Mouse (Mus musculus) CH12.LX (cell line): ENCODE data around the gene Phc2. TPM values are rescaled to one million over a fixed set of nuclear protein-coding genes. Genes with fewer than 3 reads are reported as not detected.

ENCODE experiments used
- DNase-seq: peaks from one replicate; pipeline ENCODE4 v3.0.0-alpha.2; 2013; ENCODE audit errors: extremely low read depth
- H3K27ac ChIP-seq: 2 replicates; pipeline ENCODE4 v1.5.1; 2012; ENCODE audit warnings: low read depth, mild to moderate bottlenecking, control low read depth, moderate library complexity; ENCODE audit not compliant: insufficient read depth
- H3K27me3 ChIP-seq: replicated peaks from 2 replicates; pipeline ENCODE3; 2012; ENCODE audit warnings: inconsistent platforms
- H3K36me3 ChIP-seq, 2 experiments: replicated peaks in 1 of 2; 2 replicates each; pipeline versions ENCODE3 to v1.6.1; 2012; ENCODE audit warnings: inconsistent platforms in 1 of 2, low read length in 1 of 2, mild to moderate bottlenecking in 1 of 2, mixed read lengths in 1 of 2, moderate library complexity in 1 of 2; ENCODE audit not compliant: control insufficient read depth in 1 of 2, insufficient read depth in 1 of 2
- H3K4me1 ChIP-seq, 2 experiments: 2 replicates each; pipeline ENCODE4 v1.6.1; 2012; ENCODE audit warnings: inconsistent platforms in 1 of 2, moderate library complexity in 1 of 2; ENCODE audit not compliant: insufficient read depth in 2 of 2, control insufficient read depth in 1 of 2
- H3K4me2 ChIP-seq: 2 replicates; pipeline ENCODE4 v1.6.1; 2012; ENCODE audit warnings: low read depth, mild to moderate bottlenecking, control low read depth; ENCODE audit not compliant: poor library complexity, insufficient read depth, severe bottlenecking
- H3K4me3 ChIP-seq, 3 experiments: fragments of 150-350 bp in 1 of 3; sonication (generic) in 1 of 3; replicated peaks in 1 of 3; 2 replicates each; pipeline versions ENCODE3 to v1.5.1; 2011 to 2012; ENCODE audit warnings: low read depth in 2 of 3, low read length in 2 of 3, mild to moderate bottlenecking in 2 of 3, moderate library complexity in 2 of 3, control low read depth in 1 of 3, improper control_type of control experiment in 1 of 3, inconsistent platforms in 1 of 3, mixed read lengths in 1 of 3; ENCODE audit not compliant: poor library complexity in 1 of 3
- H3K79me2 ChIP-seq: replicated peaks from 2 replicates; pipeline ENCODE4 v1.6.1; 2012; ENCODE audit warnings: mild to moderate bottlenecking, moderate library complexity; ENCODE audit not compliant: control insufficient read depth, poor library complexity, insufficient read depth, severe bottlenecking; ENCODE audit errors: extremely low read depth
- H3K9ac ChIP-seq: 2 replicates; pipeline ENCODE4 v1.6.1; 2012; ENCODE audit warnings: low read depth, mild to moderate bottlenecking, control low read depth, moderate library complexity; ENCODE audit not compliant: insufficient read depth
- H3K9me3 ChIP-seq: replicated peaks from 2 replicates; pipeline ENCODE3; 2012; ENCODE audit warnings: low read length, inconsistent platforms, mixed read lengths
- BHLHE40 ChIP-seq: IDR thresholded peaks from 2 replicates; pipeline ENCODE4 v1.6.1; 2011; ENCODE audit warnings: mild to moderate bottlenecking, low read depth, low read length, improper control_type of control experiment
- CHD1 ChIP-seq: IDR thresholded peaks from 2 replicates; pipeline ENCODE4 v1.6.1; 2012; ENCODE audit warnings: low read depth, low read length, improper control_type of control experiment, inconsistent platforms
- CHD2 ChIP-seq: IDR thresholded peaks from 2 replicates; pipeline ENCODE4 v1.6.1; 2011; ENCODE audit warnings: low read length, improper control_type of control experiment
- E2F4 ChIP-seq: IDR thresholded peaks from 2 replicates; pipeline ENCODE4 v1.6.1; 2011; ENCODE audit warnings: low read depth, low read length, improper control_type of control experiment; ENCODE audit not compliant: insufficient replicate concordance
- ELF1 ChIP-seq: IDR thresholded peaks from 2 replicates; pipeline ENCODE4 v1.6.1; 2014; ENCODE audit warnings: low read depth, mild to moderate bottlenecking, inconsistent platforms, low read length, improper control_type of control experiment
- EP300 ChIP-seq: IDR thresholded peaks from 2 replicates; pipeline ENCODE4 v1.6.1; 2011; ENCODE audit warnings: low read length, improper control_type of control experiment
- ETS1 ChIP-seq: conservative IDR thresholded peaks from 2 replicates; pipeline ENCODE4 v1.6.1; 2012; ENCODE audit warnings: low read depth, mild to moderate bottlenecking, inconsistent platforms, low read length, improper control_type of control experiment, moderate library complexity
- IRF4 ChIP-seq: IDR thresholded peaks from 2 replicates; pipeline ENCODE4 v1.6.1; 2014; ENCODE audit warnings: low read depth, mild to moderate bottlenecking, inconsistent platforms, low read length, improper control_type of control experiment
- JUND ChIP-seq: conservative IDR thresholded peaks from 2 replicates; pipeline ENCODE4 v1.6.1; 2011; ENCODE audit warnings: low read depth, low read length, improper control_type of control experiment
- KAT2A ChIP-seq: IDR thresholded peaks from 2 replicates; pipeline ENCODE4 v1.6.1; 2012; ENCODE audit warnings: low read length, improper control_type of control experiment, inconsistent platforms; ENCODE audit not compliant: insufficient replicate concordance
- MAFK ChIP-seq: IDR thresholded peaks from 2 replicates; pipeline ENCODE4 v1.6.1; 2011; ENCODE audit warnings: low read length, improper control_type of control experiment; ENCODE audit not compliant: insufficient replicate concordance
- MAZ ChIP-seq: IDR thresholded peaks from 2 replicates; pipeline ENCODE4 v1.6.1; 2012; ENCODE audit warnings: low read depth, mild to moderate bottlenecking, inconsistent platforms, low read length, improper control_type of control experiment, moderate library complexity
- MEF2A ChIP-seq: IDR thresholded peaks from 2 replicates; pipeline ENCODE4 v1.6.1; 2014; ENCODE audit warnings: low read depth, mild to moderate bottlenecking, inconsistent platforms, low read length, improper control_type of control experiment, borderline replicate concordance
- NELFE ChIP-seq: IDR thresholded peaks from 2 replicates; pipeline ENCODE4 v1.6.1; 2011; ENCODE audit warnings: low read depth, low read length, improper control_type of control experiment
- NRF1 ChIP-seq: IDR thresholded peaks from 2 replicates; pipeline ENCODE4 v1.6.1; 2014; ENCODE audit warnings: low read depth, mild to moderate bottlenecking, inconsistent platforms, low read length, improper control_type of control experiment, moderate library complexity
- POLR2A ChIP-seq: IDR thresholded peaks from 2 replicates; pipeline ENCODE4 v1.6.1; 2011; ENCODE audit warnings: low read depth, mild to moderate bottlenecking, improper control_type of control experiment, low read length
- TCF12 ChIP-seq: IDR thresholded peaks from 2 replicates; pipeline ENCODE4 v1.6.1; 2014; ENCODE audit warnings: low read depth, mild to moderate bottlenecking, inconsistent platforms, low read length, improper control_type of control experiment
- USF1 ChIP-seq: IDR thresholded peaks from 2 replicates; pipeline ENCODE4 v1.6.1; 2014; ENCODE audit warnings: low read depth, mild to moderate bottlenecking, inconsistent platforms, low read length, improper control_type of control experiment
- USF2 ChIP-seq: conservative IDR thresholded peaks from 2 replicates; pipeline ENCODE4 v1.6.1; 2011; ENCODE audit warnings: low read depth, low read length, improper control_type of control experiment
- ZKSCAN1 ChIP-seq: IDR thresholded peaks from 2 replicates; pipeline ENCODE4 v1.6.1; 2012; ENCODE audit warnings: low read depth, inconsistent platforms, low read length, improper control_type of control experiment, borderline replicate concordance
- dilution Hi-C: fragments of 300-500 bp; cut with MboI; formaldehyde crosslinking; loops from 2 replicates; pipeline ENCODE4 v1.14.3; 2020; ENCODE audit warnings: low sequenced_read_pairs; ENCODE audit not compliant: extremely low pct_unique_long_range_greater_than_20kb, extremely low pct_ligation_motif_present
- in situ Hi-C: fragments of 300-500 bp; cut with MboI; formaldehyde crosslinking; loops from 3 replicates; pipeline ENCODE4 v1.14.3; 2019; ENCODE audit warnings: low sequenced_read_pairs, low pct_ligation_motif_present, low pct_unique_long_range_greater_than_20kb, mixed read lengths
- polyA plus RNA-seq: library from polyadenylated mRNA; unstranded; fragments of >175 nt; gene quantifications from 2 replicates; pipeline ENCODE4 v1.2.1, GENCODE M21; 2012; ENCODE audit warnings: low read depth; ENCODE audit not compliant: insufficient read length
- total RNA-seq, 2 experiments: library from RNA; depleted of rRNA; stranded (reverse); fragments of 300-350 nt in 1 of 2; fragments of >200 nt in 1 of 2; gene quantifications; 2 replicates each; pipeline ENCODE4 v1.2.3; 2012 to 2014

The Phc2 gene
- total and polyA plus RNA-seq, 3 experiments: 24.1 to 53.2 (median 29.6) TPM

DNA sequence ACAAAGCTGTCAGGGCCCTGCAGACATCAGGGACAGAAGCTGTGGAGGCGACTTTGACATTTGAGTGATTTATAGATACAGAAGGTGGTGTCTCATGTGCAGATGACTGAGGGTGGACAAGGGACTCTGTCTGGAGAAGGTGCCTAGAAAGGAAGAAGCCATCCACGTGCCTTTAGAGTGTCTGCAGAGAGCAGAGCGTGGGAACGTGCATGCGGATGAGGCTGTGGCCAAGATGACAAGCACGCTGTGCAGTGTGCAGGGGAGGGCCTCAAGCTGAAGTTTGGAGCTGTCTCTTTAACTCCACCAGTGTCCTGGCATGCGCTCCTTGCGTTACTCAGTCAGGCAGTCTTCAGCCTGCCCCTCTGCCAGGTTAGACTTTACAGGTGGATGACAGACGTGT lies 34.5 kb downstream of the Phc2 start:
- in situ Hi-C loops: no loop called here
- dilution Hi-C loops: no loop called here
- Histone ChIP-seq H3K27me3 (no peaks in the 10 kb centered on the region), H3K4me2 (no peak overlapping the region), H3K4me1 (peaks cover 13 to 72% of the 10 kb centered on the region in 2 experiments; a peak in 3 of 4 replicates), H3K9ac (no peak overlapping the region), H3K36me3 (no peaks in the 10 kb centered on the region), H3K79me2 (no peaks in the 10 kb centered on the region), H3K9me3 (peaks cover 3% of the 10 kb centered on the region), H3K27ac (no peak overlapping the region), H3K4me3 (no peak overlapping the region)
- TF ChIP-seq NRF1: no peak
- no peak for TF ChIP-seq EP300
- TF ChIP-seq USF1: no peak
- DNase-seq: no peak

DNA sequence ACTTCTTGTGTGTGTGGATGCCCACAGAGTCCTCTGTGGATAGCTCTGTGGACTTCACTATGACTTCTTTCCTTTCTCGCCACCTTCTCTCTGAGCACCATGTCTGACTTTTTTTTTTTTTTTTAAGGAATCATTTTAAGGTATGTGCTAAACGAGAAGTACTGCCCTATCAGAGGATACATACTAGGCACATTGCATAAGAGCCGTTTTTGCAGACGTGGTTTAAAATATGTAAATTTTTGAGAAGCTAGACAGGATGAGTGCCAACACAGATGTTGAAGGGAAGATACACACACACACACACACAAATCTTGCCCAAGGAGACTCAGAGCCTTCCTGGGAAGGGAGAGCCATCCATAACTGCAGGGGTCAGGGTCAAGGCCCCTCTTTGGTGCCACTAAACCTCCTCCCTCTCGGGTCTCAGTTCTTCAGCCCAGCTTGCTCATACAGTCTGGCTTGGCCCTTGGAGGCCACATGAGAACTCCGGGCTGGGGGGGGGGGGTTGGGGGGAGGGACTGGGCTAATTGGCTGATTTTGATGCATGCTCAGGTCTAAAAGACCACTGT lies 35.3 kb downstream of the Phc2 start:
- Histone ChIP-seq H3K4me1 (peaks cover 14 to 75% of the 10 kb centered on the region in 2 experiments; a peak in 3 of 4 replicates), H3K27me3 (no peaks in the 10 kb centered on the region), H3K36me3 (no peaks in the 10 kb centered on the region), H3K27ac (no peak overlapping the region), H3K4me2 (no peak overlapping the region), H3K79me2 (no peaks in the 10 kb centered on the region), H3K9me3 (peaks cover 3% of the 10 kb centered on the region)
- DNase-seq: no peak
- in situ Hi-C loops: loop anchor here (5.0 kb wide), 1 partner anchor 33 kb away; no protein-coding TSS in a partner anchor
- no peak for TF ChIP-seq CHD2
- no peak for TF ChIP-seq BHLHE40
- no peak for TF ChIP-seq ELF1
- TF ChIP-seq EP300: no peak
- TF ChIP-seq ETS1: no peak
- no peak for TF ChIP-seq JUND
- TF ChIP-seq TCF12: no peak
- TF ChIP-seq NRF1: no peak
- TF ChIP-seq IRF4: no peak
- no peak for TF ChIP-seq ZKSCAN1
- no peak for TF ChIP-seq KAT2A
- TF ChIP-seq USF2: no peak
- TF ChIP-seq NELFE: no peak
- no peak for TF ChIP-seq MAFK
- no peak for TF ChIP-seq MAZ
- TF ChIP-seq E2F4: no peak
- no peak for TF ChIP-seq CHD1
- no peak for TF ChIP-seq POLR2A
- TF ChIP-seq USF1: no peak
- no peak for TF ChIP-seq MEF2A
- TF ChIP-seq, all 38 proteins: peak for 0
- dilution Hi-C loops: no loop called here
- H3K9ac ChIP-seq: no peak overlapping the region
- no peak overlapping the region for H3K4me3 ChIP-seq
